Mouse (Mus musculus) spleen, postnatal 14 days (tissue): ENCODE results near the gene Snx5.

Source experiments
- DNase-seq, 2 experiments: peaks; one replicate each; pipeline ENCODE4 v3.0.0; 2021 to 2022; ENCODE audit warnings: low spot score in 2 of 2

The Snx5 gene

GRCm38 (mm10) chr2:144267004-144267730, 3.5 kb downstream of the Snx5 start:
- DNase-seq, result no peak

- DNase-seq, result no peak
Measured at GRCm38 (mm10) chr2:144265916-144266683, 4.6 kb downstream of the Snx5 start.

- DNase-seq, result no peak
Measured at GRCm38 (mm10) chr2:144265120-144265488, 5.6 kb downstream of the Snx5 start.

GRCm38 (mm10) chr2:144264398-144265119, 6.1 kb downstream of the Snx5 start:
- DNase-seq, result no peak

GRCm38 (mm10) chr2:144262837-144263236, 7.9 kb downstream of the Snx5 start:
- DNase-seq, result no peak

- no peak for DNase-seq
Measured at GRCm38 (mm10) chr2:144250111-144250510, 20.6 kb downstream of the Snx5 start.

GRCm38 (mm10) chr2:144248613-144249376, 21.9 kb downstream of the Snx5 start:
- no peak for DNase-seq

- no peak for DNase-seq
Measured at GRCm38 (mm10) chr2:144247337-144247978, 23.2 kb downstream of the Snx5 start.

GRCm38 (mm10) chr2:144246270-144246669, 24.4 kb downstream of the Snx5 start:
- DNase-seq, result no peak

- no peak for DNase-seq
Measured at GRCm38 (mm10) chr2:144245464-144245863, 25.2 kb downstream of the Snx5 start.

- no peak for DNase-seq
Measured at GRCm38 (mm10) chr2:144240095-144240899, 30.4 kb downstream of the Snx5 start.

GRCm38 (mm10) chr2:144239318-144239717, 31.4 kb downstream of the Snx5 start:
- DNase-seq, result no peak

GRCm38 (mm10) chr2:144238341-144238740, 32.4 kb downstream of the Snx5 start:
- no peak for DNase-seq

- no peak for DNase-seq
Measured at GRCm38 (mm10) chr2:144236791-144237584, 33.7 kb downstream of the Snx5 start.

GRCm38 (mm10) chr2:144235776-144236175, 34.9 kb downstream of the Snx5 start:
- no peak for DNase-seq

GRCm38 (mm10) chr2:144233534-144233933, 37.2 kb downstream of the Snx5 start:
- DNase-seq, result no peak

- DNase-seq, result no peak
Measured at GRCm38 (mm10) chr2:144231115-144231514, 39.6 kb downstream of the Snx5 start.

GRCm38 (mm10) chr2:144230498-144230897, 40.2 kb downstream of the Snx5 start:
- DNase-seq, result no peak

- DNase-seq, result no peak
Measured at GRCm38 (mm10) chr2:144229647-144230046, 41.1 kb downstream of the Snx5 start.
